Mouse (Mus musculus) erythroid progenitor cell, adult 5-6 weeks (primary cell): Measurements from ENCODE around the gene Ubqln1. TPM values are rescaled to one million over a fixed set of nuclear protein-coding genes. Genes with fewer than 3 reads are reported as not detected.
A peak's percentile ranks its signal among the peaks of the same experiment; 100 is the strongest.

Experiments used
- ATAC-seq: replicated peaks from 2 replicates; pipeline ENCODE4 v1.8.0; 2016; ENCODE audit warnings: moderate number of reproducible peaks, mild to moderate bottlenecking, moderate TSS enrichment, inconsistent platforms; ENCODE audit not compliant: poor library complexity, low FRiP score, severe bottlenecking
- total RNA-seq, 2 experiments: library from RNA; stranded (forward) in 1 of 2; stranded (reverse) in 1 of 2; fragments of 150-400 nt in 1 of 2; fragments of 186-747, 209-891 nt in 1 of 2; gene quantifications; 2 replicates each; pipeline versions ENCODE4 v1.2.3 to v1.2.4; 2015 to 2017; ENCODE audit warnings: low replicate concordance in 2 of 2

Ubqln1 gene
- total RNA-seq, 2 experiments from 2014 or later = 19.4 to 39.4 TPM

GRCm38 (mm10) chr13:58202903-58203302 is 12.6 kb downstream of the Ubqln1 start:
- ATAC-seq = no peak

- ATAC-seq = no peak
Observed at GRCm38 (mm10) chr13:58201908-58202307, 13.5 kb downstream of the Ubqln1 start.

- no peak for ATAC-seq
Observed at GRCm38 (mm10) chr13:58201343-58201742, 14.1 kb downstream of the Ubqln1 start.

- ATAC-seq = no peak
Observed at GRCm38 (mm10) chr13:58197981-58198640, 17.3 kb downstream of the Ubqln1 start.

- ATAC-seq = no peak
Observed at GRCm38 (mm10) chr13:58197211-58197610, 18.2 kb downstream of the Ubqln1 start.

GRCm38 (mm10) chr13:58194908-58195307 is 20.5 kb downstream of the Ubqln1 start:
- no peak for ATAC-seq

GRCm38 (mm10) chr13:58193221-58193620 is 22.2 kb downstream of the Ubqln1 start:
- no peak for ATAC-seq

GRCm38 (mm10) chr13:58192146-58192545 is 23.3 kb downstream of the Ubqln1 start:
- ATAC-seq = no peak

- no peak for ATAC-seq
Observed at GRCm38 (mm10) chr13:58191516-58191915, 23.9 kb downstream of the Ubqln1 start.

- ATAC-seq = no peak
Observed at GRCm38 (mm10) chr13:58189473-58189872, 26.0 kb downstream of the Ubqln1 start.

GRCm38 (mm10) chr13:58188412-58188811 is 27.0 kb downstream of the Ubqln1 start:
- peak; percentile 89 for ATAC-seq

GRCm38 (mm10) chr13:58187751-58188150 is 27.7 kb downstream of the Ubqln1 start:
- no peak for ATAC-seq

GRCm38 (mm10) chr13:58186281-58186680 is 29.2 kb downstream of the Ubqln1 start:
- no peak for ATAC-seq

- no peak for ATAC-seq
Observed at GRCm38 (mm10) chr13:58184111-58184510, 31.3 kb downstream of the Ubqln1 start.

- ATAC-seq = no peak
Observed at GRCm38 (mm10) chr13:58181607-58182551, 33.6 kb downstream of the Ubqln1 start.

- ATAC-seq = no peak
Observed at GRCm38 (mm10) chr13:58177511-58178208, 37.8 kb downstream of the Ubqln1 start.

- no peak for ATAC-seq
Observed at GRCm38 (mm10) chr13:58176105-58176504, 39.3 kb downstream of the Ubqln1 start.

- no peak for ATAC-seq
Observed at GRCm38 (mm10) chr13:58168119-58168518, 47.3 kb downstream of the Ubqln1 start.

- ATAC-seq = no peak
Observed at GRCm38 (mm10) chr13:58163343-58163742, 52.1 kb downstream of the Ubqln1 start.

- no peak for ATAC-seq
Observed at GRCm38 (mm10) chr13:58160761-58161160, 54.7 kb downstream of the Ubqln1 start.
